In genomic region chr11:50534266-50534665, GRCm38 (mm10) we compare ENCODE assay signal across 13 mouse cellular contexts.
"Had no signal": no experiment of that assay in that cellular context is flagged by ENCODE, and none has a peak within 500 bp of the region (broad histone marks: within the 10 kb centered on the region; RNA-seq: fewer than 3 reads in every experiment).

No protein-coding gene starts in this region.

- DNase-seq: forebrain, postnatal 0 days; heart, adult 11 months; heart, adult 2 months; heart, postnatal 14 days; heart, postnatal 36 days; kidney, adult 11 months; kidney, adult 2 months; kidney, adult 9 months; kidney, postnatal 14 days; kidney, postnatal 36 days; layer of hippocampus, adult 9-11 months; layer of hippocampus, postnatal 36 days; left cerebral cortex, postnatal 4 days had no signal
